Mouse (Mus musculus) spleen, postnatal 14 days (tissue): ENCODE measurements around the gene Tmem165.

Experiments
- DNase-seq, 2 experiments: peaks; one replicate each; pipeline ENCODE4 v3.0.0; 2021 to 2022; ENCODE audit warnings: low spot score in 2 of 2

The Tmem165 gene

GRCm38 (mm10) chr5:76183750-76184261, at the start of gene Tmem165:
Gene Tmem165 (plus strand): TSS chr5:76183880.
- peak; percentile 82 to 91 for DNase-seq

DNA sequence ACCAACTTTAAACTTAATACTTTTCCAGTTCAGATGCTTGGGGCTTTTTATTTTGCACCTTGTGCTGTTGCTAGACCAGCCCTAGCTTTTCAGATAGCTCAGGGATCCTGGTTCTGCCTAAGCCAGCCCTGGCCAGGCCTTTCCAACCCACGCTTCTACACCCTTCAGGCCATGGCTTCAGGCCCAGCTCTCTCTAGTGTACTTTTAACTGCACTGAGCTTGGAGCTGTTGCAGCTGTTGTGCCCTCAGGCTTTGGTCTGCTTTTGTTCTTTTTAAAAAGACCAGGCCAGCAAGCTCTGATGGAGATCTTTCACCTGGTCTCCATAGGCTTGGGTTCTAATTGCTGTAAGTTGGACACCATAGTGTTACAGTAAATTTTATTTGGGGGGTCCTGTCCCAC, 48.0 kb upstream of the Tmem165 start:
- DNase-seq = no peak

DNA sequence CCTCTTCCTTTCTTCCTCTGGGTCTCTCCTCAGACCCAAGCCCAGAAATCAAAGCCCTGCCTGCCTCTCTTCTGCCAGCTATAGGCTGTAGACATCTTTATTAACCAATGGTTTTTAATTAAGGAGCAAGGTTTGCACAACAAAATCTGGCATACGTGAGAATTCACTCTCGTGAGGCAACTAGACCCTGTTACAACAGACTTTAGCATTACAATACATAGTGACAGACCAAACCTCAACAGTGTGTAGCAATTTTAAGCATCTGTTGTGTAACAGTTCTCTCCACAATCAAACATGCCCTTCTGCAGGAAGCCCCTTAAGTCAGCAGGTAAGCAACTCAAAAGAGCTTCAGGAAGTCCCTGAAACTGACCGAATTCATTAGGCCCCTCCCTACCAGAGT, 47.4 kb upstream of the Tmem165 start:
- no peak for DNase-seq

DNA sequence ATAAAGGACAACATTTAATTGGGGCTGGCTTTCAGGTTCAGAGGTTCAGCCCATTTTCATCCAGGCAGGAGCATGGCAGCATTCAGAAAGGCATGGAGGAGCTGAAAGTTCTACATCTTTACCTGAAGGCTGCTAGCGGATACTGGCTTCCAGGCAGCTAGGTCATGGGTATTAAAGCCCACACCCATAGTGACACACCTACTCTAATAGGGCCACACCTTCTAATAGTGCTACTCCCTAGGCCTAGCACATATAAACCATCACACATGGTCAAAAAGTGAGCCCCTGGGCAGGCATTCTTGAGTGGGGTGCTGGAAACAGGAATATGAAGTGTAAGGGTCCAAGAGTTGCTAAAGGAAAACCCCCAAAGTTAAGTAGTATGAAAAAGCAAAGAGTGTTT, 46.1 kb upstream of the Tmem165 start:
- DNase-seq = no peak

GRCm38 (mm10) chr5:76138071-76138470, 45.6 kb upstream of the Tmem165 start:
- DNase-seq = no peak

DNA sequence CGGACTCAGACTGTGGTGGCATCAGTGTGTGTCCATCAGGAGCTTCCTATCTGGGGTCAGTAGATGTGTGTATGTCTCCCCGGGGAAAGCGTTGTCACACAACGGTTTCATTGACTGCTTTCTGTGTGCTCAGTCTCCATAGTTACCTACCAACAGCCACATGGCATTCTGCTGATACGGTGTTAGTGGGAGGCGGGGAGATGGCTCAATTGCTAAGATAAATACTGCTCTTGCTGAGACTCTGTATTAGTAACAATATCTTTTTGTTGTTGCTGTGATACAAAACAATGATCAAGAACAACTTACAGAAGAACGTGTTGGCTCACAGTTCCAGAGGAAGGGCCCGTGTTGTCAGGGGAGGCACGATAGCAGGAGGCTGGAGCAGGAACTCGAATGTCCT, 45.2 kb upstream of the Tmem165 start:
- no peak for DNase-seq

- DNase-seq = no peak
These were observed 44.5 kb upstream of the Tmem165 start for GRCm38 (mm10) chr5:76139171-76139671.

- DNase-seq = peak; percentile 94 to 97
These were observed 43.6 kb upstream of the Tmem165 start, which contains the start of gene Srd5a3 for GRCm38 (mm10) chr5:76139808-76140729. Gene Srd5a3 (plus strand): TSS chr5:76140271.

GRCm38 (mm10) chr5:76140730-76141066, 43.0 kb upstream of the Tmem165 start:
- DNase-seq = no peak

DNA sequence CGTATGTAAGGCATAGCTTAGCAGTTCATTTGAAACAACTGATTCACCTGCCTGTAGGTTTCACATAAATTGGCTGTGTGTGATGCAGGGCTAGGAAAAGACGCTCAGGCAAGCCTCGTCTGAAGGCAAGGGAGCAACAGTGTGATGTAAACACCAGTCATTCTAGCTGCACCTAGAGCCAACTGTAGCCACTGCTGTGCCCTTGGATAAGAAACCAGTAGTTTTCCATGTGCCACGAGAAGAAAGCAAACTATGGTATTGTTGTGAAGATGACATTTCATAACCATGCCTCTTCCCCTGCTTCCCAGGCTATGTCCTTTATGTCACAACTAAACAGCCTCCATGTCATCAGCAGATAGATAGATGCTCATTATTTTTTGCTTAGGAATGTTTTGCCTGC, 40.3 kb upstream of the Tmem165 start:
- DNase-seq = no peak

DNA sequence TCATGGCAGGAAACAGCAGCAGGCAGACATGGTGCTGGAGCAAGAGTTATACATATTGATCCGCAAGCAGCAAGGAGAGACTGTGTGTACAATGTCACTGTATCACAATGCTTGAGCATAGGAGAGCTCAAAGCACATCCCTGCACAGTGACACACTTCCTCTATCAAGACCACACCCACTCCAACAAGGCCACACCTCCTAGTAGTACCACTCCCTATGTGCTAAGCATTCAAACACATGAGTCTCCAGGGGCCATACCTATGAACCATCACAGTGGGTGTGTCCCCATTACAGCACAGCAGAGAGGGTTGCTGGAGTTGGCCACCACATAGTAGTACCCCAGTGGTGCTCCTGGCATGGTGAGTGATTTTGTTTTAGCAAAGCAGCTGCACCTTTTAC, 37.3 kb upstream of the Tmem165 start:
- no peak for DNase-seq

DNA sequence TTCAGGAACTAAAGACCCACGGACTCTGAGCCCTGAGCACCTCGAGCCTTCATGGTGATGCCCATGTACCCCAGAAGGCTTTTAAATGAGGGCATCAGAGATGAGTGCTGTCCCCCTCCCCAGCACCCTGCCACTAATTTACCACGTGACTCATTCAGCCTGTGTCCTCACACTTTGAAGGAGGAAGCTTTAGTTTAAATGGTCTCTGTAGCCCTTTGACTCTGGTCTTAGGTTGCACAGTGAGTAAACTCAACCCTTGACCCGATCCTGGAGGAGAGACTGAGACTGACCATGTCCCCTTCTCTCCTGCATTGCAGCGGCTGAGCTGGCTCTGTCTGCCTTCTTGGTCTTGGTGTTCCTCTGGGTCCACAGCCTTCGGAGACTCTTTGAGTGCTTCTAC, 34.2 kb upstream of the Tmem165 start:
- no peak for DNase-seq

GRCm38 (mm10) chr5:76152956-76153355, 30.7 kb upstream of the Tmem165 start:
- no peak for DNase-seq

DNA sequence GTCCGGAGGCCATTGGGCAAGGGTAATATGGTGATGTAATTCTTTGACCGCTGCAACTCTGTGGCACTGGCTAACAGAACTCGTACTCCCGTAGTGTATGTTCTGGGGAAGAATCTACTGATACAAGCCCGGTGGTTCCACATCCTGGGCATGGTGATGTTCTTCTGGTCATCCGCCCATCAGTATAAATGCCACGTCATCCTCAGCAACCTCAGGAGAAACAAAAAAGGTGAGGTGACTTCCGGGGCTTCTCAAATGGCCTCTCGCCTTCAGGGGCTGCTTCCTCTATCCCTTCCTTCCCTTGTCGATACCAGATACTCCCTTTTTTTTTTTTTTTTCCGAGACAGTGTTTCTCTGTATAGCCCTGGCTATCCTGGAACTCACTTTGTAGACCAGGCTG, 30.2 kb upstream of the Tmem165 start:
- DNase-seq = no peak

GRCm38 (mm10) chr5:76154434-76155165, 29.1 kb upstream of the Tmem165 start:
- DNase-seq = no peak

- DNase-seq = no peak
These were observed 24.1 kb upstream of the Tmem165 start for GRCm38 (mm10) chr5:76159555-76159954.

- DNase-seq = no peak
These were observed 23.6 kb upstream of the Tmem165 start for GRCm38 (mm10) chr5:76160086-76160485.

- no peak for DNase-seq
These were observed 22.2 kb upstream of the Tmem165 start for GRCm38 (mm10) chr5:76161491-76161890.

- DNase-seq = no peak
These were observed 20.8 kb upstream of the Tmem165 start for GRCm38 (mm10) chr5:76162926-76163325.

GRCm38 (mm10) chr5:76163828-76164390, 19.8 kb upstream of the Tmem165 start:
- DNase-seq = no peak

DNA sequence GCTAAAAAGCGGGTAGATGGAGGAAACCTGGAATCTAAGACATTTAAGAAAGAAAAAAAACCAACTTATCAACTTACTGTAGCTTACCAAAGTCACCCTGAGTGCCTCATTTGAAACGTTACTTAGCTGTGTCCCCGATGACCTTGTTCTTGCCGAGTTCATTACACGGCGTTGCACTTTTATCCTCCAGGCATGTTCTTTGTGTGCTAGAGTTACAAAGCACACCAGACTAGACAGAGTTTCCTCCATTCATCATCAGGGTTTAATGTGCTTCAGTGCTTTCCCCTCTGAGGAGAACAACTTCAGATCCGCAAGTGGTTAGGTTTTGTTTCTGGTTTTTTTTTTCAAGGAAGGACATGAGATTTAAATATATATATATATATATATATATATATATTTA, 18.9 kb upstream of the Tmem165 start:
- DNase-seq = no peak

GRCm38 (mm10) chr5:76170522-76170921, 13.2 kb upstream of the Tmem165 start:
- no peak for DNase-seq
